Mouse (Mus musculus) urinary bladder, postnatal 36 days (tissue): ENCODE results near the gene Gng7.
A peak's percentile ranks its signal among the peaks of the same experiment; 100 is the strongest.

Experiments
- DNase-seq, 2 experiments: peaks; one replicate each; pipeline ENCODE4 v3.0.0; 2022; ENCODE audit warnings: low spot score in 2 of 2, mixed read lengths in 1 of 2

Gng7 gene

GRCm38 (mm10) chr10:81025639-81026275 is 11.0 kb upstream of the Gng7 start, which contains the start of gene Diras1:
Diras1 (minus strand) TSS chr10:81025662.
- no peak for DNase-seq

- DNase-seq: no peak
Measured at GRCm38 (mm10) chr10:81025047-81025621, 10.4 kb upstream of the Gng7 start.

- DNase-seq: no peak
Measured at GRCm38 (mm10) chr10:81024346-81024937, 9.7 kb upstream of the Gng7 start.

GRCm38 (mm10) chr10:81022744-81023143 is 8.0 kb upstream of the Gng7 start:
- no peak for DNase-seq

GRCm38 (mm10) chr10:81021547-81022110 is 6.9 kb upstream of the Gng7 start:
- no peak for DNase-seq

GRCm38 (mm10) chr10:81020207-81020606 is 5.5 kb upstream of the Gng7 start:
- DNase-seq: no peak

GRCm38 (mm10) chr10:81019687-81020086 is 4.9 kb upstream of the Gng7 start:
- no peak for DNase-seq

GRCm38 (mm10) chr10:81018326-81018725 is 3.6 kb upstream of the Gng7 start:
- DNase-seq: no peak

- peak; percentile 30 to 47 for DNase-seq
Measured at GRCm38 (mm10) chr10:81016645-81017044, 1.9 kb upstream of the Gng7 start.

- DNase-seq: no peak
Measured at GRCm38 (mm10) chr10:81015666-81016065, 921 bp upstream of the Gng7 start.

GRCm38 (mm10) chr10:81010851-81011250 is 3.9 kb downstream of the Gng7 start:
- DNase-seq: no peak

- no peak for DNase-seq
Measured at GRCm38 (mm10) chr10:81007240-81007639, 7.5 kb downstream of the Gng7 start.

GRCm38 (mm10) chr10:81006005-81006677 is 8.6 kb downstream of the Gng7 start:
- no peak for DNase-seq

- no peak for DNase-seq
Measured at GRCm38 (mm10) chr10:81001161-81001560, 13.6 kb downstream of the Gng7 start.

- no peak for DNase-seq
Measured at GRCm38 (mm10) chr10:81000197-81001062, 14.3 kb downstream of the Gng7 start.

GRCm38 (mm10) chr10:80999362-81000196 is 15.2 kb downstream of the Gng7 start:
- DNase-seq: peak; percentile 72 to 85

- DNase-seq: peak in 1 of 2 experiments; percentile 32
Measured at GRCm38 (mm10) chr10:80998778-80999177, 16.0 kb downstream of the Gng7 start.

GRCm38 (mm10) chr10:80998021-80998420 is 16.7 kb downstream of the Gng7 start:
- DNase-seq: no peak

GRCm38 (mm10) chr10:80997332-80997731 is 17.4 kb downstream of the Gng7 start:
- DNase-seq: no peak

- DNase-seq: no peak
Measured at GRCm38 (mm10) chr10:80996501-80996900, 18.2 kb downstream of the Gng7 start.
